Mouse (Mus musculus) lung, embryonic 14.5 days (tissue): ENCODE measurements at regions not wholly inside any gene's neighbourhood (a gene's known extent, or its start where the extent isn't known, plus 50 kb on each side); places are given as distances from the start of the nearest gene placed in this dataset.

Source experiments
- ATAC-seq: fragments of 200-750 bp; cut with Nextera tagmentation; 2 replicates; pipeline ENCODE4 v1.8.0; 2017; ENCODE audit warnings: mild to moderate bottlenecking, moderate TSS enrichment, moderate library complexity; ENCODE audit not compliant: insufficient read depth
- DNase-seq: peaks from one replicate; pipeline ENCODE4 v3.0.0-alpha.2; 2015
- H3K27ac ChIP-seq: fragments of 300-500 bp; sonication (generic); 2 replicates; pipeline ENCODE4 v1.5.1; 2014; ENCODE audit warnings: low read depth, mild to moderate bottlenecking, moderate library complexity
- H3K27me3 ChIP-seq: fragments of 300-500 bp; sonication (generic); 2 replicates; pipeline ENCODE4 v1.6.1; 2014; ENCODE audit warnings: low read length, control low read depth; ENCODE audit not compliant: insufficient read depth
- H3K36me3 ChIP-seq: fragments of 300-500 bp; sonication (generic); 2 replicates; pipeline ENCODE4 v1.6.1; 2014; ENCODE audit warnings: control low read depth; ENCODE audit not compliant: insufficient read depth
- H3K4me1 ChIP-seq: fragments of 300-500 bp; sonication (generic); 2 replicates; pipeline ENCODE4 v1.6.1; 2014; ENCODE audit warnings: antibody characterized with exemption, control low read depth; ENCODE audit not compliant: insufficient read depth
- H3K4me2 ChIP-seq: fragments of 300-500 bp; sonication (generic); 2 replicates; pipeline ENCODE4 v1.6.1; 2014; ENCODE audit warnings: mild to moderate bottlenecking
- H3K4me3 ChIP-seq: fragments of 300-500 bp; sonication (generic); 2 replicates; pipeline ENCODE4 v1.5.1; 2014; ENCODE audit warnings: low read depth, low read length
- H3K9ac ChIP-seq: fragments of 300-500 bp; sonication (generic); 2 replicates; pipeline ENCODE4 v1.6.1; 2014
- H3K9me3 ChIP-seq: fragments of 300-500 bp; sonication (generic); 2 replicates; pipeline ENCODE4 v1.6.1; 2016; ENCODE audit warnings: low read depth, low read length, control low read depth
- CTCF ChIP-seq: IDR thresholded peaks from 2 replicates; pipeline ENCODE4 v1.5.1; 2016; ENCODE audit warnings: antibody characterized with exemption, low read depth
- WGBS: fragments of 180-500 bp; shearing (Covaris S2); extraction: QIAGEN DNeasy Blood & Tissue Kit; methylation state at CpG from one replicate; pipeline ENCODE4 v1.1.7; 2014; 5-methylcytosine and 5-hydroxymethylcytosine counted together

- whole genome bisulfite sequencing: 36% methylated on average over 5 of the region's 5 CpGs
- DNase-seq: peak; percentile 47
- no peaks in the 10 kb centered on the region for H3K9me3 ChIP-seq
- H3K9ac ChIP-seq: no peak overlapping the region
- no peak overlapping the region for H3K4me3 ChIP-seq
- no peaks in the 10 kb centered on the region for H3K4me1 ChIP-seq
- TF ChIP-seq CTCF: no peak
- no peaks in the 10 kb centered on the region for H3K36me3 ChIP-seq
- no peak overlapping the region for H3K4me2 ChIP-seq
- no peak for ATAC-seq
- H3K27ac ChIP-seq: no peak overlapping the region
- H3K27me3 ChIP-seq: no peaks in the 10 kb centered on the region
Observed at GRCm38 (mm10) chrX:11901791-11902190, 258.4 kb downstream of the Bcor start.

GRCm38 (mm10) chrX:11903116-11903700 lies 256.9 kb downstream of the Bcor start:
- Histone ChIP-seq H3K36me3 (no peaks in the 10 kb centered on the region), H3K4me3 (no peak overlapping the region), H3K27me3 (no peaks in the 10 kb centered on the region), H3K9me3 (no peaks in the 10 kb centered on the region), H3K9ac (no peak overlapping the region), H3K27ac (no peak overlapping the region), H3K4me1 (no peaks in the 10 kb centered on the region), H3K4me2 (no peak overlapping the region)
- 89% methylated on average over 4 of the region's 4 CpGs for WGBS
- DNase-seq (no peak), ATAC-seq (no peak)
- TF ChIP-seq CTCF: no peak

GRCm38 (mm10) chrX:11905231-11905630 lies 254.9 kb downstream of the Bcor start:
- H3K36me3 ChIP-seq: no peaks in the 10 kb centered on the region
- no peaks in the 10 kb centered on the region for H3K9me3 ChIP-seq
- no peak for ATAC-seq
- no peaks in the 10 kb centered on the region for H3K27me3 ChIP-seq
- DNase-seq: peak; percentile 40
- 39% methylated on average over 5 of the region's 5 CpGs for WGBS
- no peak overlapping the region for H3K4me3 ChIP-seq
- TF ChIP-seq CTCF: no peak
- no peaks in the 10 kb centered on the region for H3K4me1 ChIP-seq
- no peak overlapping the region for H3K9ac ChIP-seq
- no peak overlapping the region for H3K4me2 ChIP-seq
- no peak overlapping the region for H3K27ac ChIP-seq

GRCm38 (mm10) chrX:11907167-11907566 lies 253.0 kb downstream of the Bcor start:
- Histone ChIP-seq H3K4me2 (no peak overlapping the region), H3K27me3 (no peaks in the 10 kb centered on the region), H3K4me3 (no peak overlapping the region), H3K4me1 (no peaks in the 10 kb centered on the region), H3K27ac (no peak overlapping the region), H3K9me3 (no peaks in the 10 kb centered on the region), H3K36me3 (no peaks in the 10 kb centered on the region), H3K9ac (no peak overlapping the region)
- WGBS: 52% methylated on average over 6 of the region's 6 CpGs
- TF ChIP-seq CTCF: no peak
- peak; percentile 35 for DNase-seq
- peak; percentile 21; the same call in 1 of the 2 replicates for ATAC-seq

- no peaks in the 10 kb centered on the region for H3K9me3 ChIP-seq
- H3K4me2 ChIP-seq: no peak overlapping the region
- DNase-seq (no peak), ATAC-seq (no peak)
- no peak for TF ChIP-seq CTCF
- H3K36me3 ChIP-seq: no peaks in the 10 kb centered on the region
- H3K4me1 ChIP-seq: no peaks in the 10 kb centered on the region
- no peak overlapping the region for H3K9ac ChIP-seq
- 84% methylated on average over 10 of the region's 10 CpGs for WGBS
- H3K27me3 ChIP-seq: no peaks in the 10 kb centered on the region
- no peak overlapping the region for H3K4me3 ChIP-seq
- no peak overlapping the region for H3K27ac ChIP-seq
Observed at GRCm38 (mm10) chrX:11915984-11916383, 244.2 kb downstream of the Bcor start.

- no peak overlapping the region for H3K4me2 ChIP-seq
- H3K9me3 ChIP-seq: no peaks in the 10 kb centered on the region
- TF ChIP-seq CTCF: no peak
- H3K27ac ChIP-seq: no peak overlapping the region
- no peaks in the 10 kb centered on the region for H3K4me1 ChIP-seq
- 57% methylated on average over 2 of the region's 2 CpGs for WGBS
- no peaks in the 10 kb centered on the region for H3K27me3 ChIP-seq
- no peaks in the 10 kb centered on the region for H3K36me3 ChIP-seq
- peak; percentile 23 for DNase-seq
- no peak for ATAC-seq
- H3K4me3 ChIP-seq: no peak overlapping the region
- no peak overlapping the region for H3K9ac ChIP-seq
Observed at GRCm38 (mm10) chrX:11920231-11920630, 239.9 kb downstream of the Bcor start.

- no peaks in the 10 kb centered on the region for H3K4me1 ChIP-seq
- H3K27me3 ChIP-seq: no peaks in the 10 kb centered on the region
- WGBS: 56% methylated on average over 3 of the region's 3 CpGs
- H3K36me3 ChIP-seq: no peaks in the 10 kb centered on the region
- DNase-seq: no peak
- H3K4me3 ChIP-seq: no peak overlapping the region
- H3K9ac ChIP-seq: no peak overlapping the region
- ATAC-seq: no peak
- TF ChIP-seq CTCF: no peak
- no peak overlapping the region for H3K4me2 ChIP-seq
- no peaks in the 10 kb centered on the region for H3K9me3 ChIP-seq
- H3K27ac ChIP-seq: no peak overlapping the region
Observed at GRCm38 (mm10) chrX:11924639-11925302, 235.4 kb downstream of the Bcor start.
